Mouse (Mus musculus) right cerebral cortex, adult 18-20 months (tissue): ENCODE measurements around the gene Dus3l.

Experiments
- DNase-seq: peaks from one replicate; pipeline ENCODE4 v3.0.0; 2022; ENCODE audit warnings: mixed read lengths

Dus3l gene

DNA sequence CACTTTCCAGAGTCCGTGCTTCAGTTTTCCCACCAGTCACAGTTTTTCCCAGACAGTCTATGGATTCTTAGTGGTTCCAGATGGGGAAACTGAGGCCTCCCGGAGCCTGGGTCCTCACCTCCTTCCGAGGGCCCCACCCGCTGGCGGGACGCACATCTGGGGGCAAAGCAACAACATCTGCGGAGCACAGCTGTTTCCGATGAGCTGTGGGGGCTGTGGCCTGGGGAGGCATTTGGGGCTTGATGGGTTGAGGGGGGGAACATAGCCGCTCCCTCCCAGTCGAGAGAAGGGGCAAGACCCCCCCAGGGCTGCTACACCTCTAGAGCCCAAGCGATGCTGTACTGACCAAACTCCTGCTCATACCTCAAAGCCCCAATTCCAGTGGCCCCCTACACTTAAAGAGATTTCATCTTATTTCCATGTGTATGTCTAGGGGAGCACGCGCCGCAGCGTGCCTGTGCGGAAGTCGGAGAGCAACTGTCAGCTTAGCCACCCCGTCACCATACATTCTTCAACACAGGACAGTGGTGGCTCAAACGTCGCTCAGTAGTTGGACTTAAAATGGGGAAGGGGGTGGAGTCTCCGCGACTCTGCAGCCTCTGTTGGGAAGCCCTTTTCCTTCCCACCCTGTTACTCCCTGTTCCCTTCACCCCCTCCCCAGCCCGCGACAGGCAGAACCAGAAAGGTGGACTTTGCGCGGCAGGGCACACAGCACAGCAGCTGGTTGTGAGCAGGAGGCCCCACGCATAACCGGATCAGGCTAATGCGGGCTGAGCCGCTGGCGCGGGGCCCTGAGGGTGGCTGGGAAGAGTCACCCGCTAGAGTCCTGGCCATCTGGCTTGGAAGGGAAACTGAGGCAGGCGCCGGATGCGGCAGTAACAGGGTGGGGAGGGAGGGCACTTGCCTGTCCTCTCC is 10.0 kb upstream of the Dus3l start:
- no peak for DNase-seq

GRCm38 (mm10) chr17:56756703-56757399 is 7.7 kb upstream of the Dus3l start:
- no peak for DNase-seq

- peak; percentile 67 for DNase-seq
These were observed 7.0 kb upstream of the Dus3l start, which contains the start of gene Nrtn for GRCm38 (mm10) chr17:56757416-56758123. Gene Nrtn, minus strand, starts transcription at chr17:56757530.

DNA sequence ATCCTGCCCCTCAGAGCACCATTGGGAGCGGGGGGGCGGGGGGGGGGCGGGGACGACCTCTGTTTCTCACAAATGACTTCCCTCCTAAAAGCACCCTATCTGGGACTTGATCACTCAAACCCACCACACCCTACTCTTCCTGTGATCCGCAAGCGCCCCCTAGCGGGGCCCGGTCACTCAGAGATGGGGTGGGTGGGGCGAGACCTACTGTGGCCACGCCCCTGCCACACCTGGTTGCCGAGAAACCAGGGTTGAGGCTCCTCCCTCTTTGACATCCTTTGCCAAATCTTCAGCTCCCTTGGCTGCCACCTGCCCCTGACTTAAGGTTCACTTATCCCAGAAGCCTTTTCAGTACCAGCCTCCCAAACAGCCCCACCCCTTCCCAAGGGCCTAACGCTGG is 6.4 kb upstream of the Dus3l start:
- DNase-seq, result peak; percentile 56

DNA sequence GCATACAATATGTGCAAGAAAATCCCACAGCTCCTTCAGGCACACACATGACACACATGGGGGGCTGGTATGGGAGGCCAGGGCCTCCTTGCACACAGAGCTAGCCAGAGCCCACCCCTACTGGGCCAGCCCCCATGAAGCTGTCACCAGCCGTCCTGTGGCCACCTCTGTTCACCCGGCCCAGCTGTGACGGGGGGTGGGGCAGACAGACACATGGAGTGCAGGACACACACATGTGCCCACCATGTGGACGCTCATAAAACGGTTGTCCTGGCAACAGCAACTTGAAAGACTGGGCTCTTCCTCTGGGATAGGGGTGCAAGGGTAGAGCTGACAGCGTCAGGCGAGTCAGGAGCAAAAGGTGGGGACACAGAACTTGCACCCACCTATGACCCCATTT is 5.3 kb upstream of the Dus3l start:
- DNase-seq, result no peak

GRCm38 (mm10) chr17:56761077-56761476 is 3.5 kb upstream of the Dus3l start:
- no peak for DNase-seq

GRCm38 (mm10) chr17:56761991-56762410 is 2.6 kb upstream of the Dus3l start:
- peak; percentile 89 for DNase-seq

DNA sequence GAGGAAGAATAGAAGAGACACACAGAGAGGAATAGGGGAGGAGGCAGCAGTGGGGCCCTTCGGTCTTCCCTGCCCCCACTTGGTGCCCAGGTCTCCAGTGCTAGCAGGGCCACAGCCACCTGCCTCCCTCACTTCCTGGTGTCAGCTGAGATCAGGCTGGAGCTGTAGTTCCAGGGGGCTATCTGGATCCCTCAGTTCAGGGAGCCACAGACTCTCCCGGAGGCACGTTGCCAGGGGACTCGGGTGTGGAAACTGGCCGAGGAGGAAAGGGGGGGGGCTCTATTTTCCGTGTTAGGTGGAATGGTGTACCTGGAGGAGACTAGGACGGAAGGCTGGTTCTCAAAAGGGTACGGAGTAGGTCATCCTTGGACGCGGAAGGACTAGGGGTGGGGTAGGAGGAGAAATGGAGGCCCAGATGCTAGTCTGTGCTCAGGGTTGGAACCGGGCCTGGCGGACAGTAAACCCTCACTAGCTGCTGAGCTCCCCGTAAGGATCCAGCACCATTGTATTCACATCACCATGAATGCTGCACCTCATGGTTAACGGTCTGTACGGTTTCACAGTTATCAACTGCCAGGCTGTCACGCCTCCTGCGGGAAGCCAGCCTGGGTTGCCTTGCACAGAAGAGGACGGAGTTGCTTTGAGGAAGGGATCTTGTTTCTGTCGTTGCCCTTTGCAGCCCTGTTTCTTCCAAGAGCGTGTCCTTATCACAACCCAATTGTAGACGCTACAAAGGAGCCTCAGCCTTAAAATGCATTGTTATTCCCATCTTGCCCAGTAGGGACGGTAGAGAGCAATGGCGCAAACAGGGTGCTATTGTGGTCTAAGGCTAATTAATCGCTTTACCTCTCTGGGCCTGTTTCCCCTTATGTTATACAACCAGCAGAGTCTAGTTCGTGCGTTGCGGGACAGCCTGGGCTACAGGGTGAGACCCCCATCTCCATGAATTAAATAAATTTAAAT is 1.5 kb upstream of the Dus3l start:
- peak; percentile 51 for DNase-seq

DNA sequence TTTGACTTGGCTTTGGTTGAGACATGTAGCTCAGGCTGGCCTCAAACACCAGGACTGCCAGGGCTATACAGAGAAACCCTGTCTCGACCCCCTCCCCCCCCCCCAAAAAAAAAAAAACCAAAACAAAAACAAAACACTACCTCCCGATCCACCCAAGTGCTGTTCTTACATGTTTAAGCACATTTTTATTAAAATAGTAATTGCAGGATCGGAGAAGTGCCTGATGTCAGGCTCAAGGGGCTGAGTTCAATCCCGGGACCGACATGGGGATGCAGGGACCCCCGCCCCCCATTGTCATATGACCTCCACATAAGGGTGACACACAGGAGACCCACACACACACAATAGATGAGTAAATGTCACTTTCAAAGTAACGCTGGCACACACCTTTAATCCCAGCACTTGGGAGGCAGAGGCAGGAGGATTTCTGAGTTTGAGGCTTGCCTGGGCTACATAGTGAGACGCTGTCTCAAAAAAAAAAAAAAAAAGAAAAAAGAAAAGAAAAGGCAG is 761 bp upstream of the Dus3l start:
- no peak for DNase-seq

- no peak for DNase-seq
These were observed 874 bp downstream of the Dus3l start for GRCm38 (mm10) chr17:56765431-56765830.

DNA sequence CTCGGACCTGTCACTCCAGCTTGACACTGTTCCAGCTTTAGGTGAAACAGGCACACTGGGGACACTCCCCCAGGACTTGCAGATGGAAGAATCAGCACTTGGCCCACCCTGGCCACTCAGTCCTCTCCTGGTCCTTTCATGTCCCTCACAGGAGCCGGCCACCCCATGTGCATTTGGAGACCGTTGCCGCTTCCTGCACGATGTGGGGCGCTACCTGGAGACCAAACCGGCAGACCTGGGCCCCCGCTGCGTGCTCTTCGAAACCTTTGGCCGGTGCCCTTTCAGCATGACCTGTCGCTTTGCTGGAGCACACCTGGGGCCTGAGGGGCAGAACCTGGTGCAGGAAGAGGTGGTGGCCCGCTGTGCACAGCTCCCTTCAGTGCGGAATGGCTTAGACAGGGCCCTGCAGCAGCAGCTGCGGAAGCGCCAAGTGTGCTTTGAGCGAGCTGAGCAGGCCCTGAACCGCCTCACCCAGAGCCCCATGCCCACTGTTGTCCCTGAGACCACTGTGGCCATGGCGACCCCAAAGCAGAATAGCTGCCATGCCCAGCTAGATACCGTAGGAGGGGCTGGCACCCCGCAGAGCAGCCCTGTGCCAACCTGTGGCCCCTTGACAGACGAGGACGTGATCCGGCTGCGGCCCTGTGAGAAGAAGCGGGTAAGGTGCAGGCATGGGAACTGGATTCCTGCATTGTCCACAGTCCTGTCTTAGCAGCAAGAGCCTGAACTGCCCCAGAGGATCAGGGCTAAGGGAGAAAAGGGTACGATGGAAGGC is 2.3 kb downstream of the Dus3l start:
- DNase-seq, result no peak

- DNase-seq, result no peak
These were observed 3.1 kb downstream of the Dus3l start for GRCm38 (mm10) chr17:56767531-56768135.

GRCm38 (mm10) chr17:56768941-56769340 is 4.4 kb downstream of the Dus3l start:
- no peak for DNase-seq

GRCm38 (mm10) chr17:56769950-56770349 is 5.4 kb downstream of the Dus3l start, which contains the start of gene Prr22:
Gene Prr22, plus strand, starts transcription at chr17:56770250.
- DNase-seq, result no peak

DNA sequence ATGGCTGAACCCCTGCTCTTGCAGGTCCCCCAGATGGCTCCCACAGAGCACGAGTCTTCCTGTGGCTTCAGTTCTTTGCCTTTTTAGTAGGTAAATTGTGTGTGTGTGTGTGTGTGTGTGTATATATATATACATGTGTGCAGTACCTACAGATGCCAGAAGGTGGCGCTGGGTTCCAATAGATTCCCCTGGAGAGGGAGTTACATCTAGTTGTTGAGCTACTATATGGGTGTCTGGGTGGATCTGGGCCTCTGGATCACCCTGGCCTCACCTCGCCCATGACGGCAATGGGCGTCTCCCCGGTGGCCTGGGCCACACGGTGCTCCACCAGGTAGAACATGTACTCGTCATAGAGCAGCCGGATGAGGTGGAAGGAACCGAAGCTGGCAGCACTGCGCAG is 13.0 kb downstream of the Dus3l start:
- DNase-seq, result no peak

- no peak for DNase-seq
These were observed 14.3 kb downstream of the Dus3l start for GRCm38 (mm10) chr17:56778779-56779362.

- DNase-seq, result no peak
These were observed 15.9 kb downstream of the Dus3l start for GRCm38 (mm10) chr17:56780291-56780978.

DNA sequence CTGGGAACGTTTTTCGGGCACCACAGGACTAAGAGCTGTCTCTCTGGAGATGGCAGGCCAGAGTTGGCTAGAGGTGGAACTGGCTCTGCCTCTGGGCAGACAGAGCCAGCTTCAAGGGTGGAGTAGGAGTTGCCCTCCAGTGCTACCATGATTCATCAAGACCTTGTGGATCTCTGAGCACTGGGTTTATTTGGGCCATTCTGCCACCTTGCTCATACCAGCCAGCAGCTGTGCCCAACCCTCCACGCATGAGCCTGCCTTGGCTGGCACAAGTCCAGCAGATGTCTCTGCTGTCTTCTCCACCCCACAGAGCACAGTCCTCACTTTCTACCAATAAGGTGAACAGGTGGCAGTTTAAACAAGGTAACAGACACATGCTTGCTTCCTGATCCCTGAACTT is 24.3 kb downstream of the Dus3l start:
- DNase-seq, result no peak

- DNase-seq, result no peak
These were observed 24.7 kb downstream of the Dus3l start for GRCm38 (mm10) chr17:56789286-56789685.

DNA sequence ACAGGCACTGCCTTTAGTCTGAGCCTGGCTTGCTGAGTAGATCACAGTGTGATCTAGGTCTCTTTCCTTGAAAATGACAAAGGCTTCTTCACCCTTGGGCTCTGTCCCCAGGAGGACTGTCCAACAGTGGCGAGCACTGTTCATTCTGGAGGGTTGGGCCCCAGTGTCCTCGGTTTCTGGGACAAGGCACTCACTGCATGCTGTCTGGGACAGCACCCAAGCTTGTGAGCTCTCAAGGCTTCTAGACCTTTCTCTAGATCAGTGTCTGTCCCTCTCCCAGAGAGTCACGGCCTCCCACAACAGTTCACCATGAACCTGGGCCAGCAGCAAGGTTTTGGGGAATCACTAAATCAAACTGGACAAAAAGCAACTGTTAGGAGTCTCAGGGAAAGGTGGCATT is 28.0 kb downstream of the Dus3l start:
- DNase-seq, result no peak
